ENCODE assay signal across 20 mouse cellular contexts in genomic region chr13:95307100-95307655, GRCm38 (mm10). TPM values are rescaled to one million over a fixed set of nuclear protein-coding genes. Genes with fewer than 3 reads are reported as not detected.
DNase-seq lines count a peak whose midpoint lies in the region; ATAC-seq and TF ChIP-seq lines count a peak whose summit lies in the region.
"Had no signal": no experiment of that assay in that cellular context is flagged by ENCODE, and none has a peak within 500 bp of the region (broad histone marks: within the 10 kb centered on the region; RNA-seq: fewer than 3 reads in every experiment).

No protein-coding gene starts in this region.

- DNase-seq in kidney, postnatal 0 days (ENCODE audit: low spot score) = no peak
- no peak for DNase-seq in kidney, postnatal 10 days
- DNase-seq in midbrain, embryonic 11.5 days (ENCODE audit: low spot score, missing footprints) = peak; percentile 79
- DNase-seq in liver, postnatal 0 days = no peak
- DNase-seq: cerebellum, adult 18-20 months; cerebellum, postnatal 25 days; heart, adult 18-20 months; kidney, postnatal 4 days; lung, postnatal 4 days; thymus, postnatal 25 days had no signal

- no peaks in the 10 kb centered on the region for H3K27me3 ChIP-seq in heart, embryonic 16.5 days (ENCODE audit: control insufficient read depth, insufficient read depth, low read length)
- no peaks in the 10 kb centered on the region for H3K27me3 ChIP-seq in heart, embryonic 12.5 days (replicated peaks)
- H3K27me3 ChIP-seq in kidney, postnatal 0 days (ENCODE audit: insufficient read depth, low read length) = no peaks in the 10 kb centered on the region
- no peaks in the 10 kb centered on the region for H3K27me3 ChIP-seq in midbrain, embryonic 11.5 days (ENCODE audit: control insufficient read depth, insufficient read depth, low read length)
- no peaks in the 10 kb centered on the region for H3K27me3 ChIP-seq in midbrain, embryonic 16.5 days (ENCODE audit: control insufficient read depth, insufficient read depth, low read depth, low read length)
- H3K27me3 ChIP-seq in liver, postnatal 0 days (ENCODE audit: insufficient read depth, low read length) = no peaks in the 10 kb centered on the region
- no peaks in the 10 kb centered on the region for H3K27me3 ChIP-seq in forebrain, embryonic 13.5 days
- H3K27me3 ChIP-seq: CH12.LX; neural tube, embryonic 13.5 days had no signal

- no peak overlapping the region for H3K27ac ChIP-seq in heart, embryonic 16.5 days (ENCODE audit: low read length)
- no peak overlapping the region for H3K27ac ChIP-seq in heart, embryonic 12.5 days (ENCODE audit: poor library complexity, severe bottlenecking)
- peak overlapping the region; percentile 62; the same call in 1 of the 2 replicates for H3K27ac ChIP-seq in kidney, postnatal 0 days
- no peak overlapping the region for H3K27ac ChIP-seq in midbrain, embryonic 11.5 days (ENCODE audit: low read depth, low read length)
- no peak overlapping the region for H3K27ac ChIP-seq in midbrain, embryonic 16.5 days (ENCODE audit: low read length)
- no peak overlapping the region for H3K27ac ChIP-seq in liver, postnatal 0 days (ENCODE audit: low read depth)
- no peak overlapping the region for H3K27ac ChIP-seq in forebrain, embryonic 13.5 days
- H3K27ac ChIP-seq: forebrain, embryonic 10.5 days; hindbrain, embryonic 10.5 days; hindbrain, postnatal 0 days; midbrain, embryonic 10.5 days; neural tube, embryonic 13.5 days had no signal

- WGBS in heart, embryonic 16.5 days = 45% methylated on average over 8 of the region's 8 CpGs
- 60% methylated on average over 8 of the region's 8 CpGs for WGBS in heart, embryonic 12.5 days
- 43% methylated on average over 8 of the region's 8 CpGs for WGBS in kidney, postnatal 0 days
- 66% methylated on average over 8 of the region's 8 CpGs for WGBS in midbrain, embryonic 11.5 days
- 89% methylated on average over 8 of the region's 8 CpGs for WGBS in midbrain, embryonic 16.5 days
- 53% methylated on average over 8 of the region's 8 CpGs for WGBS in liver, postnatal 0 days (ENCODE audit: insufficient replicate concordance)
- 89% methylated on average over 8 of the region's 8 CpGs for WGBS in forebrain, embryonic 13.5 days

- no peak for ATAC-seq in heart, embryonic 16.5 days (replicated peaks; ENCODE audit: extremely low read depth, insufficient read depth, low FRiP score)
- ATAC-seq in heart, embryonic 12.5 days (ENCODE audit: insufficient number of reproducible peaks, low FRiP score) = no peak
- ATAC-seq in kidney, postnatal 0 days (replicated peaks; ENCODE audit: low FRiP score, low read depth) = no peak
- no peak for ATAC-seq in midbrain, embryonic 11.5 days (ENCODE audit: low FRiP score)
- no peak for ATAC-seq in midbrain, embryonic 16.5 days
- no peak for ATAC-seq in liver, postnatal 0 days
- ATAC-seq in forebrain, embryonic 13.5 days = no peak
- ATAC-seq: hindbrain, postnatal 0 days had no signal

- H3K36me3 ChIP-seq in heart, embryonic 16.5 days (ENCODE audit: control insufficient read depth, insufficient read depth) = no peaks in the 10 kb centered on the region
- no peaks in the 10 kb centered on the region for H3K36me3 ChIP-seq in heart, embryonic 12.5 days
- H3K36me3 ChIP-seq in kidney, postnatal 0 days (ENCODE audit: insufficient read depth, low read length) = no peaks in the 10 kb centered on the region
- no peaks in the 10 kb centered on the region for H3K36me3 ChIP-seq in midbrain, embryonic 11.5 days (ENCODE audit: control insufficient read depth, insufficient read depth, low read length)
- H3K36me3 ChIP-seq in midbrain, embryonic 16.5 days (ENCODE audit: control insufficient read depth, insufficient read depth, low read length) = no peaks in the 10 kb centered on the region
- no peaks in the 10 kb centered on the region for H3K36me3 ChIP-seq in liver, postnatal 0 days (replicated peaks; ENCODE audit: insufficient read depth, low read length)
- H3K36me3 ChIP-seq in forebrain, embryonic 13.5 days (ENCODE audit: poor library complexity, severe bottlenecking) = no peaks in the 10 kb centered on the region
- H3K36me3 ChIP-seq: forebrain, embryonic 10.5 days; hindbrain, embryonic 10.5 days; midbrain, embryonic 10.5 days; neural tube, embryonic 13.5 days had no signal

- H3K4me2 ChIP-seq in heart, embryonic 16.5 days (ENCODE audit: low read depth, low read length) = peak overlapping the region; percentile 11; the same call in 1 of the 2 replicates
- H3K4me2 ChIP-seq in heart, embryonic 12.5 days = no peak overlapping the region
- H3K4me2 ChIP-seq in kidney, postnatal 0 days (ENCODE audit: low read length) = 0 out of 2 replicates have a peak overlapping the region, but pooled peaks have one; percentile 14
- H3K4me2 ChIP-seq in midbrain, embryonic 11.5 days = no peak overlapping the region
- no peak overlapping the region for H3K4me2 ChIP-seq in midbrain, embryonic 16.5 days (ENCODE audit: low read length)
- peak overlapping the region; percentile 48 for H3K4me2 ChIP-seq in liver, postnatal 0 days (ENCODE audit: low read depth, low read length)
- no peak overlapping the region for H3K4me2 ChIP-seq in forebrain, embryonic 13.5 days
- H3K4me2 ChIP-seq: neural tube, embryonic 13.5 days had no signal

- H3K4me1 ChIP-seq in heart, embryonic 16.5 days (ENCODE audit: control insufficient read depth, insufficient read depth, low read length) = no peaks in the 10 kb centered on the region
- peaks cover 5% of the 10 kb centered on the region for H3K4me1 ChIP-seq in heart, embryonic 12.5 days (replicated peaks)
- H3K4me1 ChIP-seq in kidney, postnatal 0 days (replicated peaks; ENCODE audit: insufficient read depth, low read length) = no peaks in the 10 kb centered on the region
- no peaks in the 10 kb centered on the region for H3K4me1 ChIP-seq in midbrain, embryonic 11.5 days (ENCODE audit: control insufficient read depth, insufficient read depth, low read length)
- H3K4me1 ChIP-seq in midbrain, embryonic 16.5 days (ENCODE audit: control insufficient read depth, insufficient read depth, low read length) = no peaks in the 10 kb centered on the region
- no peaks in the 10 kb centered on the region for H3K4me1 ChIP-seq in liver, postnatal 0 days (ENCODE audit: insufficient read depth)
- peaks cover 4% of the 10 kb centered on the region; the same call in 1 of the 2 replicates for H3K4me1 ChIP-seq in forebrain, embryonic 13.5 days
- H3K4me1 ChIP-seq: midbrain, embryonic 10.5 days had no signal

- no peaks in the 10 kb centered on the region for H3K9me3 ChIP-seq in heart, embryonic 16.5 days (replicated peaks; ENCODE audit: control insufficient read depth, low read length)
- no peaks in the 10 kb centered on the region for H3K9me3 ChIP-seq in heart, embryonic 12.5 days (replicated peaks)
- H3K9me3 ChIP-seq in kidney, postnatal 0 days (replicated peaks; ENCODE audit: low read length) = no peaks in the 10 kb centered on the region
- H3K9me3 ChIP-seq in midbrain, embryonic 11.5 days (ENCODE audit: control insufficient read depth, low read length) = no peaks in the 10 kb centered on the region
- H3K9me3 ChIP-seq in midbrain, embryonic 16.5 days (replicated peaks; ENCODE audit: control insufficient read depth, low read length, poor library complexity, severe bottlenecking) = no peaks in the 10 kb centered on the region
- no peaks in the 10 kb centered on the region for H3K9me3 ChIP-seq in liver, postnatal 0 days (ENCODE audit: low read length)
- no peaks in the 10 kb centered on the region for H3K9me3 ChIP-seq in forebrain, embryonic 13.5 days (replicated peaks)
- H3K9me3 ChIP-seq: forebrain, embryonic 10.5 days; hindbrain, embryonic 10.5 days; midbrain, embryonic 10.5 days; neural tube, embryonic 13.5 days had no signal

- no peak for TF ChIP-seq EP300 in liver, postnatal 0 days (IDR thresholded peaks at IDR 0.05; ENCODE audit: low read depth)

- no peak overlapping the region for H3K9ac ChIP-seq in heart, embryonic 16.5 days (ENCODE audit: low read length)
- H3K9ac ChIP-seq in heart, embryonic 12.5 days = no peak overlapping the region
- H3K9ac ChIP-seq in kidney, postnatal 0 days (ENCODE audit: low read depth, low read length) = no peak overlapping the region
- H3K9ac ChIP-seq in midbrain, embryonic 11.5 days (ENCODE audit: low read length) = no peak overlapping the region
- no peak overlapping the region for H3K9ac ChIP-seq in midbrain, embryonic 16.5 days (ENCODE audit: low read depth, low read length)
- no peak overlapping the region; the same call in 1 of the 2 replicates for H3K9ac ChIP-seq in liver, postnatal 0 days (replicated peaks)
- no peak overlapping the region for H3K9ac ChIP-seq in forebrain, embryonic 13.5 days

- no peak overlapping the region for H3K4me3 ChIP-seq in heart, embryonic 16.5 days (ENCODE audit: low read length)
- no peak overlapping the region for H3K4me3 ChIP-seq in heart, embryonic 12.5 days
- H3K4me3 ChIP-seq in kidney, postnatal 0 days (replicated peaks; ENCODE audit: low read depth, low read length) = no peak overlapping the region
- no peak overlapping the region for H3K4me3 ChIP-seq in midbrain, embryonic 11.5 days (ENCODE audit: low read depth, low read length)
- H3K4me3 ChIP-seq in midbrain, embryonic 16.5 days (ENCODE audit: low read depth, low read length) = no peak overlapping the region
- no peak overlapping the region for H3K4me3 ChIP-seq in liver, postnatal 0 days (ENCODE audit: low read depth, low read length)
- H3K4me3 ChIP-seq in forebrain, embryonic 13.5 days = no peak overlapping the region
- H3K4me3 ChIP-seq: forebrain, embryonic 10.5 days; hindbrain, embryonic 10.5 days; midbrain, embryonic 10.5 days; neural tube, embryonic 13.5 days had no signal

- peak; percentile 40; the same call in 1 of the 2 replicates for TF ChIP-seq CTCF in kidney, postnatal 0 days (IDR thresholded peaks at IDR 0.05; ENCODE audit: low read depth)
- no peak for TF ChIP-seq CTCF in liver, postnatal 0 days (IDR thresholded peaks at IDR 0.05; ENCODE audit: low read depth)

RNA-seq across cellular contexts. Expression of gene Zbed3, which starts 16.2 kb away (rescaled TPM):
- 50.3 and 53.2 TPM in 2 replicates for polyA plus RNA-seq in heart, embryonic 16.5 days (2015; fragmentation: Nextera tagmentation; extraction: Ambion mirVana)
- polyA plus RNA-seq in heart, embryonic 12.5 days (2016; fragmentation: Nextera tagmentation; extraction: Ambion mirVana) = 60.0 and 64.3 TPM in 2 replicates
- 72.3 and 73.5 TPM in 2 replicates for polyA plus RNA-seq in kidney, postnatal 0 days (2015; fragmentation: Nextera tagmentation; extraction: Ambion mirVana)
- 45.7 and 48.5 TPM in 2 replicates for polyA plus RNA-seq in midbrain, embryonic 11.5 days (2014; fragmentation: Nextera tagmentation; extraction: Ambion mirVana)
- 30.2 and 35.5 TPM in 2 replicates for polyA plus RNA-seq in midbrain, embryonic 16.5 days (2015; fragmentation: Nextera tagmentation; extraction: Ambion mirVana)
- 5.7 and 6.7 TPM in 2 replicates for polyA plus RNA-seq in liver, postnatal 0 days (2015; fragmentation: Nextera tagmentation; extraction: Ambion mirVana)
- polyA plus RNA-seq in forebrain, embryonic 13.5 days (2015; fragmentation: Nextera tagmentation; extraction: Ambion mirVana) = 49.7 and 53.6 TPM in 2 replicates

RNA-seq across cellular contexts. Expression of gene Pde8b, which starts 57.0 kb away (rescaled TPM):
- polyA plus RNA-seq in heart, embryonic 16.5 days (2015; fragmentation: Nextera tagmentation; extraction: Ambion mirVana) = 0.56 and 1.1 TPM in 2 replicates
- 0.57 and 0.91 TPM in 2 replicates for polyA plus RNA-seq in heart, embryonic 12.5 days (2016; fragmentation: Nextera tagmentation; extraction: Ambion mirVana)
- 12.1 and 13.8 TPM in 2 replicates for polyA plus RNA-seq in kidney, postnatal 0 days (2015; fragmentation: Nextera tagmentation; extraction: Ambion mirVana)
- polyA plus RNA-seq in midbrain, embryonic 11.5 days (2014; fragmentation: Nextera tagmentation; extraction: Ambion mirVana) = 1.9 and 2.3 TPM in 2 replicates
- 7.6 and 11.0 TPM in 2 replicates for polyA plus RNA-seq in midbrain, embryonic 16.5 days (2015; fragmentation: Nextera tagmentation; extraction: Ambion mirVana)
- 0.63 and 0.75 TPM in 2 replicates for polyA plus RNA-seq in liver, postnatal 0 days (2015; fragmentation: Nextera tagmentation; extraction: Ambion mirVana)
- 2.3 and 3.8 TPM in 2 replicates for polyA plus RNA-seq in forebrain, embryonic 13.5 days (2015; fragmentation: Nextera tagmentation; extraction: Ambion mirVana)

Comparison
In these comparisons a context has a peak if more than half of its experiments do, and no peak if none do; other contexts are left out.
1. H3K4me2 ChIP-seq: peak in heart, embryonic 16.5 days (single experiment), kidney, postnatal 0 days (single experiment) and liver, postnatal 0 days (single experiment); none in heart, embryonic 12.5 days (single experiment), midbrain, embryonic 11.5 days (single experiment), midbrain, embryonic 16.5 days (single experiment) and forebrain, embryonic 13.5 days (single experiment).